8 mouse cellular contexts compared by ENCODE assay signal in the genomic region with DNA sequence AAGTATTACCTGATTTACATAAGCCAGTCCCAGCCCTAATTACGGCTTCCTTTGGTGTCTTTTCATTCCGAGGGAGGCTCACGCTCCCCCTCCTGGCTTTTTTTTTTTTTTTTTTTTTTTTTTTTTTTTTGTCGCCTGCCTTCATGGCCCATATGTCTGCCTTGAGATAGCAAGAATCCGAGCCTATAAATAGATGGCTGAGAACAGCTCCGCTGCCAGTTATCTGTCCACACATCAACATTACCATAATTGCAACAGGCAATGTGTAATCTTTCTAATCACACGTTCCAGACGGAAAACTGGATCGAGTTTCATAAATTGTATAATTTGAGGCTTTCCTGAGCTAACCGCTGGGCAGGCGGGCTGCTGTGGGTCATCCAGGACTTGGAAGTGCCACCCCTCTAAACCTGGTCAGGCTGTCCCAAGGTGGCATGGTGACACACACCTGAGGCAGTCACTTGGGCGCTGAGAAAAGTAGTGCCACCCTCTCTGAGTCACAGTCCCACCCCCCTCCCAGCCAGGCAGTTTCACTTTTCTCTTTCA.
DNase-seq lines count a peak whose midpoint lies in the region; ATAC-seq and TF ChIP-seq lines count a peak whose summit lies in the region.

No protein-coding gene starts in this region.

- H3K9ac ChIP-seq in intestine, embryonic 14.5 days (ENCODE audit: low read length), result no peak overlapping the region
- no peak overlapping the region for H3K9ac ChIP-seq in intestine, embryonic 16.5 days (ENCODE audit: low read depth, low read length)
- no peak overlapping the region for H3K9ac ChIP-seq in heart, embryonic 14.5 days (ENCODE audit: low read length)
- no peak overlapping the region for H3K9ac ChIP-seq in midbrain, postnatal 0 days (replicated peaks; ENCODE audit: low read length, poor library complexity, severe bottlenecking)

- no peaks in the 10 kb centered on the region for H3K36me3 ChIP-seq in intestine, embryonic 14.5 days (ENCODE audit: control insufficient read depth, insufficient read depth, low read length)
- no peaks in the 10 kb centered on the region for H3K36me3 ChIP-seq in intestine, embryonic 16.5 days (ENCODE audit: control insufficient read depth, insufficient read depth, low read length)
- H3K36me3 ChIP-seq in heart, embryonic 14.5 days (ENCODE audit: control insufficient read depth, insufficient read depth, low read length), result no peaks in the 10 kb centered on the region
- no peaks in the 10 kb centered on the region for H3K36me3 ChIP-seq in limb, embryonic 10.5 days
- no peaks in the 10 kb centered on the region for H3K36me3 ChIP-seq in midbrain, postnatal 0 days (ENCODE audit: insufficient read depth, low read length)

- H3K4me2 ChIP-seq in intestine, embryonic 14.5 days (ENCODE audit: low read length), result peak overlapping the region; percentile 36
- H3K4me2 ChIP-seq in intestine, embryonic 16.5 days (ENCODE audit: low read depth, low read length), result no peak overlapping the region
- peak overlapping the region; percentile 66 for H3K4me2 ChIP-seq in heart, embryonic 14.5 days (ENCODE audit: low read length)
- 0 out of 2 replicates have a peak overlapping the region, but pooled peaks have one; percentile 1 for H3K4me2 ChIP-seq in midbrain, postnatal 0 days (ENCODE audit: low read depth, low read length, poor library complexity, severe bottlenecking)

- peaks cover 16% of the 10 kb centered on the region for H3K4me1 ChIP-seq in intestine, embryonic 14.5 days (replicated peaks; ENCODE audit: control insufficient read depth, insufficient read depth, low read length)
- H3K4me1 ChIP-seq in intestine, embryonic 16.5 days (ENCODE audit: control insufficient read depth, insufficient read depth, low read length), result peaks cover 9% of the 10 kb centered on the region
- H3K4me1 ChIP-seq in heart, embryonic 14.5 days (ENCODE audit: control insufficient read depth in 2 of 2, insufficient read depth in 2 of 2, low read length in 2 of 2), result peaks cover 10 to 20% of the 10 kb centered on the region in 2 experiments
- peaks cover 60% of the 10 kb centered on the region for H3K4me1 ChIP-seq in limb, embryonic 10.5 days
- peaks cover 12% of the 10 kb centered on the region for H3K4me1 ChIP-seq in midbrain, postnatal 0 days (ENCODE audit: insufficient read depth, low read length)

- no peak overlapping the region for H3K4me3 ChIP-seq in intestine, embryonic 14.5 days (ENCODE audit: low read depth, low read length)
- no peak overlapping the region for H3K4me3 ChIP-seq in intestine, embryonic 16.5 days (ENCODE audit: low read length)
- H3K4me3 ChIP-seq in heart, embryonic 14.5 days (ENCODE audit: control insufficient read depth in 1 of 2, insufficient read depth in 1 of 2, low read depth in 1 of 2, low read length in 2 of 2), result peak overlapping the region in 1 of 2 experiments; percentile 14; a peak in 1 of 4 replicates
- H3K4me3 ChIP-seq in limb, embryonic 10.5 days, result peak overlapping the region; percentile 24
- H3K4me3 ChIP-seq in midbrain, postnatal 0 days (ENCODE audit: low read depth, low read length), result no peak overlapping the region

- no peak overlapping the region for H3K27ac ChIP-seq in intestine, embryonic 14.5 days (ENCODE audit: low read depth)
- no peak overlapping the region for H3K27ac ChIP-seq in intestine, embryonic 16.5 days (ENCODE audit: low read length)
- H3K27ac ChIP-seq in heart, embryonic 14.5 days (replicated peaks in 1 of 2; ENCODE audit: control insufficient read depth in 1 of 2, insufficient read depth in 1 of 2, low read depth in 2 of 2, low read length in 2 of 2), result no peak overlapping the region
- H3K27ac ChIP-seq in limb, embryonic 10.5 days, result no peak overlapping the region
- H3K27ac ChIP-seq in midbrain, postnatal 0 days (ENCODE audit: low read depth, low read length), result no peak overlapping the region

- no peak for ATAC-seq in intestine, embryonic 14.5 days (replicated peaks; ENCODE audit: low FRiP score, low TSS enrichment, low read depth)
- ATAC-seq in intestine, embryonic 16.5 days, result no peak
- ATAC-seq in activated CD4-positive, CD25-positive, alpha-beta regulatory T cell, adult 4 months, result peak; percentile 23
- 0 out of 2 replicates have a peak, but pooled peaks have one; percentile 17 for ATAC-seq in heart, embryonic 14.5 days (ENCODE audit: insufficient number of reproducible peaks, insufficient read depth, low FRiP score, low read depth)
- no peak for ATAC-seq in midbrain, postnatal 0 days (ENCODE audit: low FRiP score)

- no peaks in the 10 kb centered on the region for H3K27me3 ChIP-seq in intestine, embryonic 14.5 days (replicated peaks; ENCODE audit: control insufficient read depth, insufficient read depth, low read length)
- no peaks in the 10 kb centered on the region for H3K27me3 ChIP-seq in intestine, embryonic 16.5 days (replicated peaks; ENCODE audit: control insufficient read depth, insufficient read depth, low read length)
- H3K27me3 ChIP-seq in heart, embryonic 14.5 days (ENCODE audit: control insufficient read depth, insufficient read depth, low read length), result peaks cover 71% of the 10 kb centered on the region
- peaks cover 81% of the 10 kb centered on the region for H3K27me3 ChIP-seq in limb, embryonic 10.5 days (ENCODE audit: low read depth, poor library complexity, severe bottlenecking)
- H3K27me3 ChIP-seq in midbrain, postnatal 0 days (ENCODE audit: insufficient read depth, low read length), result no peaks in the 10 kb centered on the region

- H3K9me3 ChIP-seq in intestine, embryonic 14.5 days (ENCODE audit: control insufficient read depth, low read length), result no peaks in the 10 kb centered on the region
- H3K9me3 ChIP-seq in intestine, embryonic 16.5 days (ENCODE audit: control insufficient read depth, low read length), result no peaks in the 10 kb centered on the region
- H3K9me3 ChIP-seq in heart, embryonic 14.5 days (ENCODE audit: control insufficient read depth, low read length), result no peaks in the 10 kb centered on the region
- H3K9me3 ChIP-seq in limb, embryonic 10.5 days (replicated peaks), result no peaks in the 10 kb centered on the region
- no peaks in the 10 kb centered on the region for H3K9me3 ChIP-seq in midbrain, postnatal 0 days (ENCODE audit: low read length)

- DNase-seq in intestine, embryonic 14.5 days (ENCODE audit: low spot score), result no peak
- DNase-seq in limb, embryonic 10.5 days (ENCODE audit: low spot score), result no peak
- DNase-seq in midbrain, postnatal 0 days (ENCODE audit: low spot score), result peak; percentile 52
- DNase-seq in yolk sac, embryonic 10.5 days (ENCODE audit: low spot score), result no peak
- DNase-seq in c-Kit-positive CD71-positive TER-119-positive erythroid progenitor cells, embryonic 14.5 days (ENCODE audit: low spot score), result no peak

- WGBS in intestine, embryonic 14.5 days, result 23% methylated on average over 12 of the region's 12 CpGs
- 23% methylated on average over 12 of the region's 12 CpGs for WGBS in intestine, embryonic 16.5 days
- 8% methylated on average over 12 of the region's 12 CpGs for WGBS in heart, embryonic 14.5 days
- 9% methylated on average over 12 of the region's 12 CpGs for WGBS in limb, embryonic 10.5 days
- 15% methylated on average over 12 of the region's 12 CpGs for WGBS in midbrain, postnatal 0 days

- TF ChIP-seq CTCF in midbrain, postnatal 0 days (IDR thresholded peaks at IDR 0.05), result no peak

Comparison
In these comparisons a context has a peak if more than half of its experiments do, and no peak if none do; other contexts are left out.
1. ATAC-seq: peak in activated CD4-positive, CD25-positive, alpha-beta regulatory T cell, adult 4 months (single experiment) and heart, embryonic 14.5 days (single experiment); none in intestine, embryonic 14.5 days (single experiment), intestine, embryonic 16.5 days (single experiment) and midbrain, postnatal 0 days (single experiment).